Mouse (Mus musculus): ENCODE data around the gene Ptbp1. TPM values are rescaled to one million over a fixed set of nuclear protein-coding genes. Genes with fewer than 3 reads are reported as not detected.
A peak's percentile ranks its signal among the peaks of the same experiment; 100 is the strongest.

The Ptbp1 gene
- total and polyA plus RNA-seq, 3 experiments: 217 to 332 (median 259) TPM

- DNase-seq: peak; percentile 81
These were observed 29.3 kb downstream of the Ptbp1 start for GRCm38 (mm10) chr10:79883297-79884084.

- peak; percentile 89 for DNase-seq
These were observed 30.2 kb downstream of the Ptbp1 start for GRCm38 (mm10) chr10:79884446-79884845.

- peak; percentile 78 for DNase-seq
These were observed 30.7 kb downstream of the Ptbp1 start for GRCm38 (mm10) chr10:79884938-79885337.

- no peak for DNase-seq
These were observed 31.8 kb downstream of the Ptbp1 start, which contains the start of gene Elane for GRCm38 (mm10) chr10:79886054-79886453. Elane (plus strand) TSS chr10:79886247.

- no peak for DNase-seq
These were observed 32.4 kb downstream of the Ptbp1 start for GRCm38 (mm10) chr10:79886611-79887010.

- DNase-seq: peak; percentile 73
These were observed 35.2 kb downstream of the Ptbp1 start for GRCm38 (mm10) chr10:79889386-79889785.

- no peak for DNase-seq
These were observed 36.4 kb downstream of the Ptbp1 start, which contains the start of gene Cfd for GRCm38 (mm10) chr10:79890670-79891069. Cfd (plus strand) TSS chr10:79890853.

- DNase-seq: peak; percentile 80
These were observed 38.4 kb downstream of the Ptbp1 start for GRCm38 (mm10) chr10:79892451-79893118.

- DNase-seq: no peak
These were observed 42.1 kb downstream of the Ptbp1 start for GRCm38 (mm10) chr10:79896306-79896705.

GRCm38 (mm10) chr10:79896814-79897213 is 42.6 kb downstream of the Ptbp1 start:
- DNase-seq: peak; percentile 38

GRCm38 (mm10) chr10:79897316-79898245 is 43.4 kb downstream of the Ptbp1 start:
- DNase-seq: no peak

GRCm38 (mm10) chr10:79900951-79901410 is 46.8 kb downstream of the Ptbp1 start:
- no peak for DNase-seq

GRCm38 (mm10) chr10:79906712-79907111 is 52.5 kb downstream of the Ptbp1 start:
- DNase-seq: no peak

GRCm38 (mm10) chr10:79907415-79907814 is 53.2 kb downstream of the Ptbp1 start:
- no peak for DNase-seq

GRCm38 (mm10) chr10:79908167-79909091 is 54.2 kb downstream of the Ptbp1 start, which contains the start of gene Med16:
Med16 (minus strand) TSS chr10:79908923.
- peak; percentile 97 for DNase-seq

- peak; percentile 59 for DNase-seq
These were observed 55.1 kb downstream of the Ptbp1 start for GRCm38 (mm10) chr10:79909092-79909922.

- DNase-seq: no peak
These were observed 56.3 kb downstream of the Ptbp1 start, which contains the start of gene Gm26602 for GRCm38 (mm10) chr10:79910556-79910955. Gm26602 (plus strand) TSS chr10:79910856.

GRCm38 (mm10) chr10:79912412-79912811 is 58.2 kb downstream of the Ptbp1 start:
- DNase-seq: no peak
